Mouse (Mus musculus) gastrocnemius, adult 18-20 months (tissue): ENCODE results near the gene Lmbrd2. TPM values are rescaled to one million over a fixed set of nuclear protein-coding genes. Genes with fewer than 3 reads are reported as not detected.
"Not testable (repeated sequence)": the region's sequence is repeated elsewhere in the genome, so short reads cannot be mapped to it uniquely, and the experiment has no call there.

Source experiments
- DNase-seq: peaks from one replicate; pipeline ENCODE4 v3.0.0; 2021; ENCODE audit warnings: low spot score
- total RNA-seq, 2 experiments: library from RNA; stranded (reverse); gene quantifications; 2 replicates each; pipeline ENCODE4 v1.2.3; 2021

Gene Lmbrd2
- total RNA-seq, 2 experiments from 2014 or later = 16.3 to 16.6 TPM

- DNase-seq = no peak
Observed at GRCm38 (mm10) chr15:9132693-9133443, 7.5 kb upstream of the Lmbrd2 start.

GRCm38 (mm10) chr15:9134891-9135507 is 5.4 kb upstream of the Lmbrd2 start:
- DNase-seq = no peak

- DNase-seq = no peak
Observed at GRCm38 (mm10) chr15:9139447-9139846, 903 bp upstream of the Lmbrd2 start.

- no peak for DNase-seq
Observed at GRCm38 (mm10) chr15:9140684-9141171, 378 bp downstream of the Lmbrd2 start.

GRCm38 (mm10) chr15:9155325-9155724 is 15.0 kb downstream of the Lmbrd2 start, which contains the start of gene Skp2:
Gene Skp2 (minus strand): TSS chr15:9155425.
- no peak for DNase-seq

GRCm38 (mm10) chr15:9162557-9163070 is 22.3 kb downstream of the Lmbrd2 start:
- DNase-seq = no peak

- no peak for DNase-seq
Observed at GRCm38 (mm10) chr15:9164125-9164524, 23.8 kb downstream of the Lmbrd2 start.

GRCm38 (mm10) chr15:9177038-9177437 is 36.7 kb downstream of the Lmbrd2 start:
- no peak for DNase-seq

GRCm38 (mm10) chr15:9183995-9184394 is 43.6 kb downstream of the Lmbrd2 start:
- no peak for DNase-seq

- DNase-seq = no peak
Observed at GRCm38 (mm10) chr15:9189796-9190195, 49.4 kb downstream of the Lmbrd2 start.

GRCm38 (mm10) chr15:9192685-9193084 is 52.3 kb downstream of the Lmbrd2 start:
- DNase-seq = not testable (repeated sequence)

- DNase-seq = no peak
Observed at GRCm38 (mm10) chr15:9198421-9198820, 58.1 kb downstream of the Lmbrd2 start.

GRCm38 (mm10) chr15:9211891-9212290 is 71.5 kb downstream of the Lmbrd2 start:
- no peak for DNase-seq

- not testable (repeated sequence) for DNase-seq
Observed at GRCm38 (mm10) chr15:9213026-9213425, 72.7 kb downstream of the Lmbrd2 start.

GRCm38 (mm10) chr15:9213431-9213830 is 73.1 kb downstream of the Lmbrd2 start:
- DNase-seq = not testable (repeated sequence)

GRCm38 (mm10) chr15:9216446-9216845 is 76.1 kb downstream of the Lmbrd2 start:
- no peak for DNase-seq

GRCm38 (mm10) chr15:9230917-9231316 is 90.6 kb downstream of the Lmbrd2 start:
- not testable (repeated sequence) for DNase-seq

GRCm38 (mm10) chr15:9246345-9246744 is 106.0 kb downstream of the Lmbrd2 start:
- no peak for DNase-seq
